Mouse (Mus musculus): ENCODE results near the gene Ifitm10.

DNA sequence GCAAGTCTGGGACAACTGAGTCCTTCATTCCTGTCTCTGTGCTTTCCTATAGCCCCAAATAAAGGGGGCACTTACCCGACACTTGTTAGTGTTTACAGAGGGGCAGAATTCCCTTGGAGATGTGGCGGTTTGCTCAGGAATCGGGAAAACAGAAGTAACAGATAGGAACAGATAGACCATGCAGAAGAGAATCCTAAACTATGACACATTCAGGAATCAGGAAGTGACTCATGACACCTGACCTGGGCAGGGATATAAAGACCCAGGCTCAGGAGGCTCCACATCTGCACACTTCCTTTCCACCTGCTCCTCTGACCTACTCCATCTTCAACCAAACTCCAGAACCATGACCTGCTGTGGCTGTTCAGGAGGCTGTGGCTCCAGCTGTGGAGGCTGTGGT, 70.3 kb downstream of the Ifitm10 start, which contains the start of gene Krtap5-4:
- TF ChIP-seq CTCF (IDR thresholded peaks at IDR 0.05; ENCODE audit: control insufficient read depth, insufficient read depth, insufficient replicate concordance, low read depth, low read length) (no peak), POLR2A (IDR thresholded peaks at IDR 0.05; ENCODE audit: control insufficient read depth, low read depth, low read length) (no peak)

Measured in testis, adult 2 months (tissue).